Comparison of ENCODE assay signal across 28 mouse cellular contexts in the genomic region with DNA sequence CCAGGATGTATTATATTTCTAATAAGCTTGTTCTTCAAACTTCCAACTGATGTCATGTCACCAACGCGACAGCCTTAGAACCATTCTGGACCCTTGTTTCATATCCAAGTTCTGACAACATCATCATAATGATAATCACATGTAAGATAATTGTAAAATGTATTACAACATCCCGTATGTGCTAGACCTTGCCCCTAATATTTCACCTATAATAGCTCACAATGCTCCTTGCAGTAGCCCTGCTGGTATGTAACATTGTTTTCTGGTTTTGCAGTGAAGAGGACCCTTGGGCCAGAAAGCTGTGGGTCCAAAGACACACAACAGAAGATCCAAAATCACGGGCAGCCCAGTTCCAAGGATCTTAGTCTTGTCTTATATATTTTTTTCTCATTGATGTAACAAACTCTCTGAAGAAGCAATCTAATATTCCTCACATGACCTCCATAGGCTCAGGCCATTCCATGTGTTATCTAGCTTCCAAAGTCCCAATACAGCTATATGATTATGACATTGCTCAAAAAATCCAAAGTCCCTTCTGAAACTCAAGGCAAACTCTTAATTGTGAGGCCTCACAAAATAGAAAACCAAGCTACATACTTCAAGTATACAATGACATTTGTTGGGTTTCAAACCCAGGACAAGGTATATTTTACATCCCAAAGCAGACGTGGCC. TPM values are rescaled to one million over a fixed set of nuclear protein-coding genes. Genes with fewer than 3 reads are reported as not detected.
"Had no signal": no experiment of that assay in that cellular context is flagged by ENCODE, and none has a peak within 500 bp of the region (broad histone marks: within the 10 kb centered on the region; RNA-seq: fewer than 3 reads in every experiment).

No protein-coding gene starts in this region.

- H3K36me3 ChIP-seq: heart, embryonic 13.5 days; heart, embryonic 15.5 days; hindbrain, embryonic 13.5 days; hindbrain, embryonic 15.5 days; limb, embryonic 10.5 days; limb, embryonic 12.5 days; liver, embryonic 13.5 days had no signal

- H3K27ac ChIP-seq: heart, adult 2 months; heart, embryonic 13.5 days; heart, embryonic 15.5 days; hindbrain, embryonic 13.5 days; hindbrain, embryonic 15.5 days; hindbrain, postnatal 0 days; layer of hippocampus, adult 2 months; left cerebral cortex, adult 2 months; limb, embryonic 10.5 days; limb, embryonic 12.5 days; liver, embryonic 13.5 days had no signal

- ATAC-seq: hindbrain, postnatal 0 days had no signal

- H3K4me2 ChIP-seq: heart, embryonic 11.5 days; heart, embryonic 13.5 days; heart, embryonic 15.5 days; hindbrain, embryonic 13.5 days; hindbrain, embryonic 15.5 days; limb, embryonic 12.5 days; liver, embryonic 11.5 days; liver, embryonic 13.5 days had no signal

- H3K9ac ChIP-seq: heart, embryonic 13.5 days; heart, embryonic 15.5 days; hindbrain, embryonic 13.5 days; hindbrain, embryonic 15.5 days; limb, embryonic 12.5 days; liver, embryonic 13.5 days had no signal

- H3K9me3 ChIP-seq: heart, embryonic 13.5 days; heart, embryonic 15.5 days; hindbrain, embryonic 13.5 days; hindbrain, embryonic 15.5 days; limb, embryonic 10.5 days; liver, embryonic 13.5 days had no signal

- DNase-seq: gastrocnemius, postnatal 14 days; gastrocnemius, postnatal 36 days; heart, adult 11 months; heart, adult 2 months; heart, postnatal 14 days; heart, postnatal 36 days; kidney, adult 18-20 months; kidney, adult 8-10 months; kidney, postnatal 10 days; kidney, postnatal 25 days; kidney, postnatal 4 days; liver; liver, embryonic 13.5 days had no signal

- H3K4me3 ChIP-seq: heart, adult 2 months; heart, embryonic 13.5 days; heart, embryonic 15.5 days; hindbrain, embryonic 13.5 days; hindbrain, embryonic 15.5 days; layer of hippocampus, adult 2 months; left cerebral cortex, adult 2 months; limb, embryonic 10.5 days; limb, embryonic 12.5 days; liver, embryonic 13.5 days had no signal

RNA-seq across cellular contexts. Expression of gene Dmbx1, which starts 48.3 kb away (rescaled TPM):
- polyA plus RNA-seq: gonadal fat pad, adult 2 months; heart, adult 2 months; heart, embryonic 11.5 days; heart, embryonic 13.5 days; heart, postnatal 0 days; kidney, embryonic 14.5 days; kidney, embryonic 16.5 days; liver, embryonic 11.5 days; liver, embryonic 13.5 days had no signal
